Comparison of ENCODE assay signal across 15 mouse cellular contexts in genomic region chr13:63757061-63757460, GRCm38 (mm10).
"Had no signal": no experiment of that assay in that cellular context is flagged by ENCODE, and none has a peak within 500 bp of the region (broad histone marks: within the 10 kb centered on the region; RNA-seq: fewer than 3 reads in every experiment).

No protein-coding gene starts in this region.

- H3K4me3 ChIP-seq: neural tube, embryonic 15.5 days; stomach, embryonic 15.5 days had no signal

- H3K27me3 ChIP-seq: neural tube, embryonic 15.5 days; stomach, embryonic 15.5 days had no signal

- H3K27ac ChIP-seq: neural tube, embryonic 15.5 days; stomach, embryonic 15.5 days; stomach, postnatal 0 days had no signal

- H3K4me2 ChIP-seq: neural tube, embryonic 15.5 days; stomach, embryonic 15.5 days had no signal

- H3K9ac ChIP-seq: neural tube, embryonic 15.5 days; stomach, embryonic 15.5 days had no signal

- H3K9me3 ChIP-seq: neural tube, embryonic 15.5 days; stomach, embryonic 15.5 days had no signal

- H3K4me1 ChIP-seq: neural tube, embryonic 15.5 days; stomach, embryonic 15.5 days had no signal

- DNase-seq: retina, postnatal 1 day; right cerebral cortex, adult 18-20 months; right cerebral cortex, postnatal 14 days; right cerebral cortex, postnatal 25 days; right cerebral cortex, postnatal 4 days; spleen, adult 18-20 months; thymus, adult 18-20 months; thymus, adult 2 months; thymus, postnatal 14 days; thymus, postnatal 25 days; thymus, postnatal 36 days; thymus, postnatal 4 days had no signal

- H3K36me3 ChIP-seq: neural tube, embryonic 15.5 days; stomach, embryonic 15.5 days had no signal
